Mouse (Mus musculus) activated CD4-positive, CD25-positive, alpha-beta regulatory T cell, adult 4 months (primary cell): ENCODE results near the gene Cd34. TPM values are rescaled to one million over a fixed set of nuclear protein-coding genes. Genes with fewer than 3 reads are reported as not detected.

ENCODE experiments used
- ATAC-seq: one replicate; pipeline ENCODE4 v1.8.0; 2017
- polyA plus RNA-seq, 2 experiments: library from polyadenylated mRNA; unstranded; fragments of 100-300 nt; shearing (Covaris generic); gene quantifications; one replicate each; pipeline ENCODE4 v1.2.1; 2017

Cd34 gene
- polyA plus RNA-seq, 2 experiments from 2014 or later = 0.26 to 0.48 TPM

DNA sequence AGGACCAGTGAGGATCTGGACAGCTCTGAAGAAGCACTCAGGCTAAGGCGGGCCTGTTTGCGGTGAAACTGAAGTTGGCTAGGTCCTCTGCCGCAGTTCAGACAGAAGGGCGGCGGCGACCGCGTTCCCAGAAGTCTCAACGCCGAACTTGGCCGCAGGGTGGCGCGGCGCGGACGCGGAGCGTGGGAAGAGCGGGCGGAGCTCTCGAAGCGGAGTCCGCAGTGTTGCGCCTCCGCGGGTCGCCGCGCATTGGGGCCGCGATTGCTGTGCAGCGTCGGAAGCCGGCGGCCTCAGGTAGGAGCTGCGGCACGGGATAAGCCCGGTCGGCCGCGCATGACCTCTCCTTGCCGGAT is 37.5 kb downstream of the Cd34 start:
- ATAC-seq = peak; percentile 78

DNA sequence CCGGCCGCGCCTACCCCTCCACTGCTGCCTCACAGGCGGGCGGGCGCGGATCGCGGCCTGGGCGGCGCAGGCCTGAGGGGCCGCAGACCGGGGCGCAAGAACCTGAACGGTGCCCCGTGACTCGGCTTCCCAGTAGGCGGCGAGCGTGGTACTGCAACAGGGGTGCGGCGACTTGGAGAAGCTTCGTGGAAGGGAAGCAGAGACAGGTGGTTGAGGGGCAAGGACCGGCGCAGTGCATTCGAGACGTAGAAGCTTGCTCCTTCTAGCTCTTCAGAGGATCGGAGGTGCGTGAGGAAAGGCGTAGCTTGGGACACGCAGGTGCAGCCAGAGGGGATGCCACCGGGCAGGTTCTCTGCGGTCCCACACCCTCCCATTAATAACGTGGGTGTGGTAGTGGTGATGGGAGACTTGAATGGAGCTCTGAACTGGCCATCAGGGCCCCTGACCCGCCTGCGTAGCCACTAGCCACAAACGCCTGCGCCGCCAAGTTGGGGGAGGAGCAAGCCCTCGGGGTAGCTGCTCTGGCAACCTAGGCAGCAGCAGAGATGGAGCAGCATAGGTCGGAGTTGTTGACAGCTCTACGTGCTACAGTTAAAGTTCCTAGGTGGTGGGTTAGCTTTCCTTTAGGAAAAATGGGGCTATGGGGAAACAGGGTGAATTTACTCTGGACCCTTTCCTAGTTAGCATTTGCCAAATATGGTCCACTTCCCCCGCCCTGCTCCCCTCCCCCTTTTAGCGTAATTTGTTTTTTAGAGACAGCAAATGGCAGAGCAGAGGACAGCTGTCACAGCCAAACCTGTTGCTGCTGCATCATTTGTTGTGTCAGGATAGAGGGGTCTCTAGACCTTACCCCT is 38.1 kb downstream of the Cd34 start:
- ATAC-seq = peak; percentile 61

DNA sequence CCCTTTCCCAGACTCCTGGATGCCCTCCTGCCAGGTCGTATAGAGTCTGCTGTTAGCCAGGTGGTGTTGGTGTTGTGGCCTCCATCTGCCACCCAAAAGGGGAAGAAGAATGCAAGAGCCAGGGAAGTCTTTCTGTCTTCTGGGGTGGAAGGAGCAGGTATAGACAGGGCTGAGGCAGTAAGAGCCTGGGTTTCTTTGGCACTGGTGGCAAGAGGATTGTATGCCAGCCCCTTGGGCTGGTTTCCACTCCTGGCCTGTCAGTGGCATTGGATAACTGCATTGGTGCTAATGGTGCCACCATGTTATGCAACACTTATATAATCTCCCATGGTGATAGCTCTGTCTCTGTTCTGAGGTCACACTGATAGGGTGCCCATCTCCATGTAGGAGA is 38.7 kb downstream of the Cd34 start:
- no peak for ATAC-seq

DNA sequence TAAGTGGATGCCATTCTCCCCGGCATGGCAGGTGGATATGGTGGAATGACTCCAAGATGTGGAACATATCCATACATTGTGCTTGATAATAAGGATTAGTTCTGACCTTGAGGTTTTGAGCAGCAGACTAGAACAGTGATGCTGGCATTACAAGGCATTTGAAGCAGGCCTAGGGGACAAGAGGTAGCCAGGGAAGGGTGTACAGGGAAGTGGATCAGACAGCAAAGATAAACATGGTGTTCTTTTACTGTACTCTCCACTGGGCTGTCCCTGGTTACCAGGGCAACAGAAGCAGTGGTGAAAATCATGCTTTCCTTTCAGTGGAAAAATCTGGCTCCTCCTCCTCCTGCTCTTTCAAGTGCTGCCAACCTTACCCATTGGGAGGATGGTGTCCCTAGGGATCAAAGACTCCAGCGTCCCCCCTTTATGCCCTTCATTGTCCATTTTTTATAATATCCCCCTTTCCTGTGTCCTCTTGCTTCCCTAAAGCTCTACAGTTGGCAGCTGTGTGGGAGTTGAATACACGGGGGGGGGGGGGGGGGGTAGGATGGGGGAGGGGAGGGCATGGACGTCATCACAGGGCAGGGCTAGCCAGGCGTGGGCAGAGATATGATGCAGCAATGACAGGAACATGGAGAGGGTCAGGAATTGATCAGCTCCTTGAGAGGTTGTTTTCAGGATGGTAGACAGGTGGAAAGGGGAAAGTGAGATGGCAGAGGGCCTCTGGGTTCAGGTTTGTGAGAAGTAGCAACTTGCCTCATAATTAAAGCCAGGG is 39.5 kb downstream of the Cd34 start:
- ATAC-seq = no peak

DNA sequence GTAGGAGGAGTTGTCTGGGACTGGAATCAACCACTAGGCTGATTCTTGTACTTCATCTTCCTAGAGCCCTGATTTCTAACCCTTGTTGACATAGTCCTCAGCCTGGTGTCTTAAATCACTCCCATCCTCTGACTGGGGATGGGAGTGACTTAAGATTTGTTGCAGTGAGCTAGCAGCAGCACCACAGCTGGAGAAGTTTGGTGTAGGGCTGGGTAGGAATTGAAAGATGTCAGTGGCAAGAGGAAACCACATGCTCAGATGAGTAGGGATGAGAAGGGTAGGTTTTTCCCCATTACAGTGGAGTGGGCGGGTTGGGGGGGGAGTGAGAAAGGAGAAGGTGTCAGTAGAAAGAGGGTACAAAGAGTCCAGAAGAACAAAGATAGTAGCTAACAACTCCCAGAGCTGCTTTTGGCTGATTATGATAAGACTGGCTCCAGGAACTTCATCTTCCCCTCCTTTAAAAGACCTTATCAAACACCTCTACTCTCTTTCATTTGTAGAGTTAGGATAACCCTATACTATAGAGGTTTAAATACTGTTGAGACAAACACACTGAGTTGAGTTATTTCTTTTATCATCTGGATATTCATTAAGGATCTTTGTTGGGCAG is 42.3 kb downstream of the Cd34 start:
- ATAC-seq = no peak

DNA sequence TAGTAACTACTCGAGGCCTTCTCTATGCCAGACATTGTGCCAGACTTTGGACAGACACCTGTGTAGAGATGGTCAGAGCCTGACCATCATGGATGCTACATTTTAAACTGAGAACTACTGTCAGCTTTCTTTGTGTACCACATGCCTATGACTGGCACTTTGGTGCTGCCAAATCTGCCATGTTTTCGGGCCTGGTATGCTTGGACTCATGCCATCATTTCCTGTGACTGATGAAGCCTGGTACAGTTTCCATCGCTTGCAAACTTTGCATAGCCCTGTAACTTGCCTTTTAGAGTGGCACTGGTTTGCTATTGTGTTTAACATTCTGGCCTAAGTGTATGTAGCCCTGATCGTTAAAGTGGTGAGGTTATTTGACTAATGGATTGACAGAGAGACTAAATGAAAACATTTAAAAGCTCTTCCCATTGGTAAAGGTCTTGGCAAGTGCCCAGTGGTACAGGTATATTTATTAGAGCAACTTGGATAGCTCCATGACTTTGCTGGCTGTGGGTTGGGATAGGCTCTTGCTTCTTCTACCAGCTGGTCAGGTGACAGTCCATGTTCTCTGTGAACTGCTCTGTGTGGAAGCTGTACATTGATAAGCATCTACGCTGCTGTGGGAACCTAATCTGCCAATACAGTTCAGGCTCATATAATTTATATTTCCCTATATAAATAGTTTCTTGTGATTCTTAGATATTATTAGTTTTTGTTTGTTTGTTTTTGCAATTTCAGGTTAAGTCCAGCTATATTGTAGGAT is 44.5 kb downstream of the Cd34 start:
- no peak for ATAC-seq

DNA sequence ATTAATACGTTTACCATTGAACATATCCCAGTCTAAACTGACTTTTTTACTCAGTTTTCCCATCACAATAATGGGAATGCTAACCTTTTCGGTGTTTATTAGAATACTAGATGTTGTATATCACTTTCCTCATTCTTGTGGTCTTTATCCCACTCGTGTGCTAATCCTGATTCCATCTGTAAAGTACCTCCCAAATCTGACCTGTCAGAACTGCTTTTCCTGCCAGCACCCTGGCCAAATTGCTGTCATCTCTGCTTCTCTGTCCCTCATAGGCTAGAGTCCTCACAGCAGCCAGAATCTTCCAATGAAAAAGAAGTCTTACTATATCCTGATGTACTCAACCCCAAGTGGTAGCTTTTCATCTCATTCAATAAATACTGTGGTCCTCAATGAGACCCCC is 46.3 kb downstream of the Cd34 start:
- ATAC-seq = no peak

DNA sequence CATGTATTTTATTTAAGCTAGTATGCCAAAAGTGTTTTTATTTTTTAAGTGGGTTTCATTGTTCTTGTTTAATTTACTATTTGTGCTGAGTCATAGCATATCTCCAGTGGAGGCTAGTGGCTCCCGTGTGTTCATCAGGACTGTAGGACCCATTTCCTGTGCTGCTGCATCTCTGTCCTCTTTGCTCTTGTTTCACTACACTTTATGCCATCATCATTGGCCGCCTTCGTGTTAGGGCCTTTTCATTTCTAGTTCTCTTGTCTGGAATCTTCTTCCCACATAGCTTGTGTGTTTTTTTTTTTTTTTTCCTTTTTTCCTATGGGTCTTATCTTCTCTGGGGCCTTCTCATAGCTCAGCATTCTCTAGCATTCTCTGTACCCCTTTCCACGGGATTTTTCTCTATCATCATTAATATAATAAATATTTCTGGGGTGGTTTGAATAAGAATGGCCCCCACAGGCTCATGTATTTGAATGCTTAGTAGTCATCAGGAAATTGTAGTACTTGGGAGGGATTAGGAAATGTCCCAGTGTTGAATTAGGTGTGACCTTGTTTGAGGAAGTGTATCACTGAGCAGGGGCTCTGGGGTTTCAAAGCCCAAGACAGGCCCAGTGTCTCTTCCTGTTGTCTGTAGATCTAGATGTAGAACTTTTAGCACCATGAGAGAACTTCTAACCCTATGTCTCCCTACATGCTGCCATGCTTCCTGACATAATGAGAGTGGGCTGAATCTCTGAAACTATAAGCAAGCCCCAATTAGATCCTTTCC is 47.0 kb downstream of the Cd34 start:
- ATAC-seq = peak; percentile 29

DNA sequence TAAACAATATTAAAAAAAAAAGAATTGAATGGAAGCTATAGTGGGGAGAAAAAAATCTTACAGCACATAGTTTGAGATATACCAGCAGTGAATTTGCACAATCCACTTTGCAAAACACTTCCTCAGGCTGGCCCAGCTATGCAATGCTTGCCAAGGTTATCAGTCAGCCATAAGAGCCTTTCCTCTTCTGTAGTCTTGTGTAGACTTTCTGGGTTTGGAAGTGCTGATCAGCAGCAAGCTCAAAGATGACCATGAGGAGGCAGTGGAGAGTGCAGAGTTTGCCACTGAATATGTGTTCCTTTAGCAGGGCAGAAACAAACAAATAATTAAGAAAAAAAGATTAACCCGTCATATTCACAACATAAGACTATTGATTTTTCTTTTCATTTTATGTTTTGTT is 50.4 kb downstream of the Cd34 start:
- no peak for ATAC-seq

DNA sequence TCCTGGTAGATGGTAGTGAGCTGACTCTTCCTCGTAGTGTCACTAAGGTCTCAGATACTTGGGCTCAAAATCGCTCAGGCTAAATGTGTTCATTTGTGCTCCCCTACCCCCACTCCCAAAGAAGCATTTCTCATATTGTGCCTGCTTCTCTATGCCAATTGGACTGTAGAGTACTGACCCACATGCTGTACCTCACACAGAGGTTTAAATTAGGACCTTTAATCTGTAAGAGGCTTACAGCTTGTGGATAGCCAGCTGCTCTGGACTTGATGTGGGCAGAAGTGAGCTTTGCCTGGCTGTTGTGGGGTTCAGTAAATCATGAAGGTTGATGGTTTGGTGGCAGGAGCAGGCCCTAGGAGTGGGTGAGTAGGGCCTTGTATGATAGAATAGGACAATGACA is 52.4 kb downstream of the Cd34 start:
- ATAC-seq = no peak

DNA sequence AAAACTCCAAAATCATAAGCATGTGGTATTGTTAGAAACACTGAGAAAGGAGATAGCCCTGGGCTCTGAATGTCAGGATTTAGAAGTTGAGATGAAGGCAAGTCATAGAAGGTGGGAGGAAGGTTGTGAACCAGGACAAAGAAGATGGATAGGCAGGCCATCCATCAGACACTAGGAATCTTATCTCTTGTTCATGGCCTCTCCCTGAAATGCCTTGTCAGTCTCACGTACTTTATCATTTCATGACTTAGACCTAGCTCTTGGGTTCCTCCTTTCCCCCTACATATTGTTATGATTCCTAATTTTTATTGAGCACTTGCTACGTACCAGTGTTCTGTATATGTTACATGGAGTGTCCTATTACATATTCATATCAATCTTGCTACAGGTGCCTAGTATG is 53.0 kb downstream of the Cd34 start:
- no peak for ATAC-seq

DNA sequence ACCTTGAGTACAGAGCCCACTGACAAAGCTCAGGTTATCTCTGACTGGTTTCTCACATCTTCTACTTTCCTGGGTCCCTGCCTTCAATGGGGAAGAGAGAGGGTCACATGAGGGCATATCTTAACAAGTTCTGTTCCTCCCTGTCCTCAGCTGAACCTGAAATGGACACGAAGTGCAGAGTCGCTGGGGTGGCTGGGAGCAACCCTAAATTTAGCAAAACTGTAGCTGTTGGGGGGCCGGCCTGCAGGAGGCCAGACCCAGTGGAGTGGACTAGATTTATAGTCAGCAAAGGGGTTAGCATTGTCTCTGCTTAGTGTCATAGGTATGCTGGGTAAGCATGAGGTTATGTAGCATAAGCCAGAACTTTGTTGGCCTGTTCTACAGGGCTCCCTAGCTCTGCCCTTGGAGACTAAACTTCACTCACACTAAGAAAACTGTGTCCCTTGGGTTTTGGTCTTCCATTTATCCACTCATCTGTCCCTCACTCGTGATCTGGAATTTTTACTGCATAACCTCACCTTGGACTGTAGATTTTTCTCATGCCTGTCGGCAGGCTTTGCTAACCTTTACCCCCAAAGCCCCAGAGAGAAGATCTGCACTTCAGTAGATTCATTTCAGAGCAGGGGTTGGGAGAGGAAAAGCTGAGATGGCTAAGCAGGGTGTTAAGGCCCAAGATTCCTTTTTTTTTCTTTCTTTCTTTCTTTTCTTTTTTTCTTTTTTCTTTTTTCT is 54.1 kb downstream of the Cd34 start:
- no peak for ATAC-seq

DNA sequence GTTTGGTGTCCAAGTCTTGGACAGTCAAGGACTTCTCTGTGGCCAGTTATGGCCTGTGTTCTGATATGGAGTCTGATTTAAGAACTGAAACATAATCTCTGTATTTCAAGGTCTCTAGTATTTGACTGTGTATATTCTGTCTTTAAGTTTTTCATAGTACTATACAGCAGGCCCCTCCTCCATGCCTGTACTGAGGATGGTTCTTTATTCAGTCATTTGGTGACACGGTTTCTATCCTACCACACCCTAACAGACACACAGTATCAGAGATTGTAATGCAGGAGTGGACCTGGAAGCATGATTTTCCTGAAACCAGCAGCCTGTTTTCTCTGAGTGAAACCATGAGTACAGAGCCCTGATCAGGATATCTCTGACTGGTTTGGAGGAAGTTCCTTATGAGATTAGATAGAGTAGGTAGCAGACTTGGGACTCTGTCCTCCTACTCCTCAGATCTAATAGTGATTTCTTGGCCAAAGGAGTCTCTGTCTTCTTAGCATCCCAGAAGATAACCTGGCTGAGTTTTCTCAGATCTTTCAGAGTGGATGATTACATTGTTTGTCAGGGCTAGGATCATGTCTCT is 54.9 kb downstream of the Cd34 start:
- ATAC-seq = no peak

DNA sequence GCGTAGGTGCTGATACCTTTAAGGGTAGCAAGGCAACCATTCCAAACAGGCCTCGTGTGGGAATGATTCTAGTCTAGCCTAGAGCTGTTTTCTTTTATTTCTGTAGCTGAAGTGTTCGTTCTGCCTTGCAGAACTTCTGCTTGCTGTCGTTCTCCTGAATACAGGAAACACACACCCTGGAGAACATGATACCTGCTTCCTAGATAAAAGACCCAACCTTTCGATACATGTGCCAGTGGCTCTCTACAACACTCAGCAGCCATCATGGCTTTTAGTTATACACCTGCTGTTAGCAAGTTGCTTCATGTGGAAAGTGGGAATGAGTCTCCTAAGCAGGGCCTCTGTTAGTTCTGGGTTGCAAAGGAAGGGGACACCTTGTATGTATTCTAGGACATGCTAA is 55.6 kb downstream of the Cd34 start:
- no peak for ATAC-seq

DNA sequence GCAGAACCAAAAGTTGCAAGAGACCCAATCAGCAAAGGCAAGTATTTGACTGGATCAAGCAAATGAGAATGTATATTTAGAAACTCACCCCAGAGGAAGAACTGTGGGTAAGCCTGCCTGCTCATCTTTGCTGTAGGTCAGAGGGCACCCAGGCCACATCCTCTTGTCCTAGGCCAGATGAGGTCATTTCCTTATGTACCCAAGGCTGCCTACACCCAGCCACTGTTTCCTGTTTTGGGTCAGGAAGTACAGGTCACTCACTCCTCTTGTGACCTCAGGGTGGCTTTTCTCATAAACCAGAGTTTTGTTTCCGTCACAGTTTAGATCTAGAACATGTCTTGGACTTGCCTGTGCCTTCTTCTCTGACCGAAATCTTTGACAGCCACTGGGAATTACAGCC is 56.6 kb downstream of the Cd34 start:
- peak; percentile 95 for ATAC-seq

DNA sequence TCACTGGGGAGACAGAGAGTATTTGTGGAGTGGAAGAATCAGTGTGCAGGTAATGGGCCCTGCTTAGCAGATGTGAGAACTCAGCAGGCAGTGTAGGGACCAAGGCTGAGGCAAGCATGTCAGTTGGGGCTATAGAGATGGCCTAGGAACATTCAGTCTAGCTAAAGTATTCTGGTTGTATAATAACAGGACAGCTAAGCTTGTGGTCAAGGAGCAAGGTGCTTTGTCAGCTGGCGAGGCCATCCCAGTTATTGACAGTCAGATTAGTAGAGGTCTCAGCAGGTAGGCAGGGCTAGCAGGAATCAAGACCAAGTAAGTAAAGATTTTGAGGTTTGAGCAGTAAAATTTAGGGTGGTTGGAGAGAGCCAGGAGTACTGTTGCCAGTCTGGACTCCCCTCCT is 59.8 kb downstream of the Cd34 start:
- ATAC-seq = no peak

DNA sequence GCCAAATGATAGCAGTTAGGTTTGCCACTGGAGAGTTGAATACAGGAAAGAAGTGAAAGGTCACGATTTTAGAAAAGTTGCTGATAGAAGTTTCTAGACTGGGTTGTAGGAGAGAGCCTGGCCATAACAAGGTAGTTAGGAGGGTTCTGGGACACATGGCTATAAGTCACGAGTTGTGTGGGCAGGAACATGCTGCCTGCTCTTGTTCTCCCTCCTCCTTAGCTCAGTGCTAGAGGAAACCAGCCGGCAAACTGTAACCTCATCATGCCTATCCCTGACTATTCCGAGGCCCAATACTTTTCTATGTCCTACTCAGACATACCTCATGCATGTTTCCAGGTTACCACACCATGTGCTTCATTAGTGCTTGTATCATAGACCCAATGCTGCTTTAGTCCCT is 64.7 kb downstream of the Cd34 start:
- no peak for ATAC-seq

DNA sequence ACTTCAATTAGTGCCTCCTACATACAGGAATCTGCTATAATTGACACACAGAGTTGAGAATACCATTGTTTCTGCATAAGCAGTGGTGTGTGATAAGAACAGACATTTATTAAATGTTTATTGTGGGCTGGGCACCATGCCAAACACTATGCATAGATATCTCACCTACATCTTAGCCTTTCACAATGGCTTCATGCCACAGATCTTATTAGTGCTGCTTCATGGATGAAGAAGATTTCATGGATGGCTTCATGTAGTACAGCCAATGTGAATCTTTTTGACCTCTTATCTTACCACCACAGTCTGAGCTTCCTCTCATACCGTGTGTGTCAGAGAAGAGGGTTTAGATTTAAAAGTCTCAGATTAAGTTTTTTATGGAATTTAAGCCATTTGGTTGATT is 65.6 kb downstream of the Cd34 start:
- ATAC-seq = no peak

DNA sequence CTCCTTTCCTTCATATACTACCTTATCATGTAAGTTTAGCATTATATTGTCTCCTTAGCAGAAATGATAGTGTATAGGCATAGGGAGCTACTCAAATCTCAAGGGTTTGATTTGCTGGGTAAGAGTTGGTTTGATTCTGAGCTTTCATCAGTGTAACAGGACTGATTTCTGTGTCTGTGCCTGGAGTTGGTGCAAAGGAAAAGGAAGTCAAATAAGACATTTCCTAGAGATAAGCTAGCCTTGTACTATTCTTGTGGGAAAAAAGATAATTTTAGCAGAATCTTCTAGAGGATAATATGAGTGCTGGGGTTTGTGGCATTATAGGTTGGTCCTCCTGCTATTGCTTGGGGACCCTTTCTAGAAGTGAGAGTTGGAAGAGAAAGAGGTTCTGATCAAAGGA is 67.6 kb downstream of the Cd34 start:
- ATAC-seq = no peak
